Mouse (Mus musculus) embryonic facial prominence, embryonic 13.5 days (tissue): ENCODE measurements around the gene Klk1b8. TPM values are rescaled to one million over a fixed set of nuclear protein-coding genes. Genes with fewer than 3 reads are reported as not detected.

Source experiments
- ATAC-seq: fragments of 200-750 bp; cut with Nextera tagmentation; 2 replicates; pipeline ENCODE4 v1.8.0; 2017; ENCODE audit warnings: low read depth; ENCODE audit not compliant: insufficient number of reproducible peaks, insufficient read depth, low FRiP score, low TSS enrichment
- H3K27ac ChIP-seq: fragments of 300-500 bp; sonication (generic); 2 replicates; pipeline ENCODE4 v1.5.1; 2015; ENCODE audit warnings: moderate library complexity, mild to moderate bottlenecking, inconsistent platforms
- H3K27me3 ChIP-seq: fragments of 300-500 bp; sonication (generic); 2 replicates; pipeline ENCODE4 v1.6.1; 2015; ENCODE audit warnings: mild to moderate bottlenecking, inconsistent platforms
- H3K36me3 ChIP-seq: fragments of 300-500 bp; sonication (generic); 2 replicates; pipeline ENCODE4 v1.6.1; 2015; ENCODE audit warnings: mild to moderate bottlenecking, inconsistent platforms
- H3K4me1 ChIP-seq: fragments of 300-500 bp; sonication (generic); 2 replicates; pipeline ENCODE4 v1.6.1; 2015; ENCODE audit warnings: inconsistent platforms
- H3K4me2 ChIP-seq: fragments of 300-500 bp; sonication (generic); 2 replicates; pipeline ENCODE4 v1.6.1; 2015; ENCODE audit warnings: moderate library complexity, mild to moderate bottlenecking, inconsistent platforms
- H3K4me3 ChIP-seq: fragments of 300-500 bp; sonication (generic); 2 replicates; pipeline ENCODE4 v1.5.1; 2015; ENCODE audit warnings: mild to moderate bottlenecking, inconsistent platforms
- H3K9ac ChIP-seq: fragments of 300-500 bp; sonication (generic); 2 replicates; pipeline ENCODE4 v1.6.1; 2015; ENCODE audit warnings: mild to moderate bottlenecking, inconsistent platforms
- H3K9me3 ChIP-seq: fragments of 300-500 bp; sonication (generic); 2 replicates; pipeline ENCODE4 v1.6.1; 2016; ENCODE audit warnings: inconsistent platforms
- WGBS: fragments of 180-500 bp; shearing (Covaris S2); methylation state at CpG from one replicate; pipeline ENCODE4 v1.1.7; 2015; ENCODE audit warnings: mixed read lengths; 5-methylcytosine and 5-hydroxymethylcytosine counted together
- polyA plus RNA-seq: library from polyadenylated mRNA; unstranded; fragments of >200 nt; fragmentation: Nextera tagmentation; extraction: Ambion mirVana; gene quantifications from 2 replicates; pipeline ENCODE4 v1.2.1, GENCODE M21; 2015

Klk1b8 gene
- polyA plus RNA-seq = not detected in 2 replicates

GRCm38 (mm10) chr7:43950364-43950763 is at the start of gene Klk1b8:
TSS of gene Klk1b8 (plus strand) at chr7:43950664.
- WGBS = 82% methylated on average over 2 of the region's 2 CpGs
- no peaks in the 10 kb centered on the region for H3K4me1 ChIP-seq

GRCm38 (mm10) chr7:43914821-43915220 is 35.6 kb upstream of the Klk1b8 start:
- ATAC-seq = no peak
- no peak overlapping the region for H3K27ac ChIP-seq
- 73% methylated on average over 9 of the region's 9 CpGs for WGBS
- H3K4me3 ChIP-seq = no peak overlapping the region
- H3K9me3 ChIP-seq = no peaks in the 10 kb centered on the region
- H3K4me2 ChIP-seq = no peak overlapping the region
- no peak overlapping the region for H3K9ac ChIP-seq
- H3K27me3 ChIP-seq = no peaks in the 10 kb centered on the region
- no peaks in the 10 kb centered on the region for H3K36me3 ChIP-seq
- no peaks in the 10 kb centered on the region for H3K4me1 ChIP-seq

More at GRCm38 (mm10) chr7:43950364-43950763, at the start of gene Klk1b8:
- no peak within 1 kb of the TSS for H3K4me2 ChIP-seq
- no peaks in the 10 kb centered on the region for H3K36me3 ChIP-seq
- no peaks in the 10 kb centered on the region for H3K9me3 ChIP-seq
- no peak within 1 kb of the TSS for H3K27ac ChIP-seq
- no peak within 1 kb of the TSS for H3K4me3 ChIP-seq
- H3K27me3 ChIP-seq = no peaks in the 10 kb centered on the region
- no peak within 1 kb of the TSS for H3K9ac ChIP-seq
- no peak for ATAC-seq

- H3K4me1 ChIP-seq = no peaks in the 10 kb centered on the region
- WGBS = 80% methylated on average over 13 of the region's 13 CpGs
Observed at GRCm38 (mm10) chr7:43918426-43918825, 32.0 kb upstream of the Klk1b8 start.

GRCm38 (mm10) chr7:43918871-43919270 is 31.6 kb upstream of the Klk1b8 start:
- Histone ChIP-seq H3K27me3 (no peaks in the 10 kb centered on the region), H3K4me3 (no peak overlapping the region), H3K4me2 (no peak overlapping the region), H3K4me1 (no peaks in the 10 kb centered on the region), H3K9me3 (no peaks in the 10 kb centered on the region), H3K9ac (no peak overlapping the region), H3K36me3 (no peaks in the 10 kb centered on the region), H3K27ac (no peak overlapping the region)
- no peak for ATAC-seq
- WGBS = 77% methylated on average over 8 of the region's 8 CpGs

More at GRCm38 (mm10) chr7:43918426-43918825, 32.0 kb upstream of the Klk1b8 start:
- Histone ChIP-seq H3K4me3 (no peak overlapping the region), H3K4me2 (no peak overlapping the region), H3K9me3 (no peaks in the 10 kb centered on the region), H3K36me3 (no peaks in the 10 kb centered on the region), H3K9ac (no peak overlapping the region), H3K27ac (no peak overlapping the region), H3K27me3 (no peaks in the 10 kb centered on the region)
- no peak for ATAC-seq

GRCm38 (mm10) chr7:43919559-43920451 is 30.7 kb upstream of the Klk1b8 start:
- ATAC-seq = peak; percentile 50; the same call in 1 of the 2 replicates
- Histone ChIP-seq H3K27ac (no peak overlapping the region), H3K36me3 (no peaks in the 10 kb centered on the region), H3K4me2 (no peak overlapping the region), H3K4me1 (no peaks in the 10 kb centered on the region), H3K27me3 (no peaks in the 10 kb centered on the region), H3K9me3 (no peaks in the 10 kb centered on the region), H3K9ac (no peak overlapping the region), H3K4me3 (no peak overlapping the region)
- WGBS = 28% methylated on average over 14 of the region's 14 CpGs

GRCm38 (mm10) chr7:43920582-43920981 is 29.9 kb upstream of the Klk1b8 start:
- ATAC-seq = no peak
- H3K27ac ChIP-seq = no peak overlapping the region
- no peaks in the 10 kb centered on the region for H3K9me3 ChIP-seq
- H3K4me1 ChIP-seq = no peaks in the 10 kb centered on the region
- no peak overlapping the region for H3K9ac ChIP-seq
- WGBS = 80% methylated on average over 3 of the region's 3 CpGs
- no peaks in the 10 kb centered on the region for H3K27me3 ChIP-seq
- H3K36me3 ChIP-seq = no peaks in the 10 kb centered on the region
- no peak overlapping the region for H3K4me2 ChIP-seq
- H3K4me3 ChIP-seq = no peak overlapping the region

- 82% methylated on average over 6 of the region's 6 CpGs for WGBS
- no peak for ATAC-seq
Observed at GRCm38 (mm10) chr7:43921087-43921486, 29.4 kb upstream of the Klk1b8 start.

GRCm38 (mm10) chr7:43921941-43922340 is 28.5 kb upstream of the Klk1b8 start:
- Histone ChIP-seq H3K4me2 (no peak overlapping the region), H3K4me3 (no peak overlapping the region), H3K36me3 (no peaks in the 10 kb centered on the region), H3K9me3 (no peaks in the 10 kb centered on the region), H3K27me3 (no peaks in the 10 kb centered on the region), H3K27ac (no peak overlapping the region), H3K4me1 (no peaks in the 10 kb centered on the region), H3K9ac (no peak overlapping the region)
- ATAC-seq = no peak
- 77% methylated on average over 2 of the region's 2 CpGs for WGBS

More at GRCm38 (mm10) chr7:43921087-43921486, 29.4 kb upstream of the Klk1b8 start:
- H3K9me3 ChIP-seq = no peaks in the 10 kb centered on the region
- H3K36me3 ChIP-seq = no peaks in the 10 kb centered on the region
- H3K27me3 ChIP-seq = no peaks in the 10 kb centered on the region
- no peaks in the 10 kb centered on the region for H3K4me1 ChIP-seq
- no peak overlapping the region for H3K4me2 ChIP-seq
- H3K4me3 ChIP-seq = no peak overlapping the region
- H3K9ac ChIP-seq = no peak overlapping the region
- no peak overlapping the region for H3K27ac ChIP-seq

- Histone ChIP-seq H3K4me2 (no peak overlapping the region), H3K4me1 (no peaks in the 10 kb centered on the region), H3K36me3 (no peaks in the 10 kb centered on the region), H3K27ac (no peak overlapping the region), H3K9ac (no peak overlapping the region), H3K9me3 (no peaks in the 10 kb centered on the region), H3K27me3 (no peaks in the 10 kb centered on the region), H3K4me3 (no peak overlapping the region)
- ATAC-seq = no peak
- WGBS = 64% methylated on average over 5 of the region's 5 CpGs
Observed at GRCm38 (mm10) chr7:43925985-43926384, 24.5 kb upstream of the Klk1b8 start.

- Histone ChIP-seq H3K27me3 (no peaks in the 10 kb centered on the region), H3K9me3 (no peaks in the 10 kb centered on the region), H3K9ac (no peak overlapping the region), H3K27ac (no peak overlapping the region), H3K36me3 (no peaks in the 10 kb centered on the region), H3K4me3 (no peak overlapping the region), H3K4me2 (no peak overlapping the region), H3K4me1 (no peaks in the 10 kb centered on the region)
- ATAC-seq = no peak
- 52% methylated on average over 4 of the region's 4 CpGs for WGBS
Observed at GRCm38 (mm10) chr7:43928521-43928920, 21.9 kb upstream of the Klk1b8 start.

GRCm38 (mm10) chr7:43932337-43932736 is 18.1 kb upstream of the Klk1b8 start:
- ATAC-seq = no peak
- Histone ChIP-seq H3K4me2 (no peak overlapping the region), H3K9ac (no peak overlapping the region), H3K4me1 (no peaks in the 10 kb centered on the region), H3K4me3 (no peak overlapping the region), H3K27me3 (no peaks in the 10 kb centered on the region), H3K36me3 (no peaks in the 10 kb centered on the region), H3K9me3 (no peaks in the 10 kb centered on the region), H3K27ac (no peak overlapping the region)
- 51% methylated on average over 4 of the region's 4 CpGs for WGBS

GRCm38 (mm10) chr7:43933440-43933839 is 17.0 kb upstream of the Klk1b8 start, which contains the start of gene Klk15:
TSS of gene Klk15 (plus strand) at chr7:43933740.
- Histone ChIP-seq H3K4me2 (no peak within 1 kb of the TSS), H3K4me1 (no peaks in the 10 kb centered on the region), H3K9ac (no peak within 1 kb of the TSS), H3K27me3 (no peaks in the 10 kb centered on the region), H3K4me3 (no peak within 1 kb of the TSS), H3K36me3 (no peaks in the 10 kb centered on the region), H3K9me3 (no peaks in the 10 kb centered on the region), H3K27ac (no peak within 1 kb of the TSS)
- WGBS = 90% methylated on average over 3 of the region's 3 CpGs
- ATAC-seq = no peak
